Mouse (Mus musculus) hindbrain, embryonic 10.5 days (tissue): ENCODE measurements at regions not wholly inside any gene's neighbourhood (a gene's known extent, or its start where the extent isn't known, plus 50 kb on each side); places are given as distances from the start of the nearest gene placed in this dataset.

ENCODE experiments used
- DNase-seq: peaks from one replicate; pipeline ENCODE4 v3.0.0-alpha.2; 2017; ENCODE audit warnings: low spot score
- H3K27ac ChIP-seq: fragments of 300-500 bp; sonication (generic); 2 replicates; pipeline ENCODE4 v1.5.1; 2016; ENCODE audit warnings: mild to moderate bottlenecking, moderate library complexity
- H3K27me3 ChIP-seq: fragments of 300-500 bp; sonication (generic); 2 replicates; pipeline ENCODE4 v1.6.1; 2016; ENCODE audit warnings: mild to moderate bottlenecking; ENCODE audit not compliant: poor library complexity, insufficient read depth, severe bottlenecking
- H3K36me3 ChIP-seq: fragments of 300-500 bp; sonication (generic); 2 replicates; pipeline ENCODE4 v1.6.1; 2016; ENCODE audit warnings: mild to moderate bottlenecking, moderate library complexity
- H3K4me1 ChIP-seq: fragments of 300-500 bp; sonication (generic); replicated peaks from 2 replicates; pipeline ENCODE4 v1.6.1; 2016; ENCODE audit warnings: mild to moderate bottlenecking
- H3K4me3 ChIP-seq: fragments of 300-500 bp; sonication (generic); 2 replicates; pipeline ENCODE4 v1.5.1; 2016; ENCODE audit warnings: mild to moderate bottlenecking, moderate library complexity
- H3K9me3 ChIP-seq: fragments of 300-500 bp; sonication (generic); 2 replicates; pipeline ENCODE4 v1.6.1; 2016; ENCODE audit warnings: mild to moderate bottlenecking, moderate library complexity
- WGBS: fragments of 180-500 bp; shearing (Covaris S2); methylation state at CpG from one replicate; pipeline ENCODE4 v1.1.7; 2016; 5-methylcytosine and 5-hydroxymethylcytosine counted together

- Histone ChIP-seq H3K36me3 (no peaks in the 10 kb centered on the region), H3K4me1 (peaks cover 19% of the 10 kb centered on the region), H3K27me3 (peaks cover 4% of the 10 kb centered on the region; the same call in 1 of the 2 replicates), H3K4me3 (no peak overlapping the region), H3K9me3 (no peaks in the 10 kb centered on the region), H3K27ac (no peak overlapping the region)
- DNase-seq, result no peak
- 80% methylated on average over 8 of the region's 8 CpGs for WGBS
These were observed 78.7 kb upstream of the Pcdh8 start for GRCm38 (mm10) chr14:79849617-79850435.

GRCm38 (mm10) chr14:79848116-79848515 is 77.0 kb upstream of the Pcdh8 start:
- H3K27ac ChIP-seq, result no peak overlapping the region
- DNase-seq, result no peak
- WGBS, result 90% methylated on average over 4 of the region's 4 CpGs
- H3K4me1 ChIP-seq, result peaks cover 26% of the 10 kb centered on the region
- H3K36me3 ChIP-seq, result no peaks in the 10 kb centered on the region
- H3K9me3 ChIP-seq, result no peaks in the 10 kb centered on the region
- H3K27me3 ChIP-seq, result peaks cover 4% of the 10 kb centered on the region; the same call in 1 of the 2 replicates
- no peak overlapping the region for H3K4me3 ChIP-seq

DNA sequence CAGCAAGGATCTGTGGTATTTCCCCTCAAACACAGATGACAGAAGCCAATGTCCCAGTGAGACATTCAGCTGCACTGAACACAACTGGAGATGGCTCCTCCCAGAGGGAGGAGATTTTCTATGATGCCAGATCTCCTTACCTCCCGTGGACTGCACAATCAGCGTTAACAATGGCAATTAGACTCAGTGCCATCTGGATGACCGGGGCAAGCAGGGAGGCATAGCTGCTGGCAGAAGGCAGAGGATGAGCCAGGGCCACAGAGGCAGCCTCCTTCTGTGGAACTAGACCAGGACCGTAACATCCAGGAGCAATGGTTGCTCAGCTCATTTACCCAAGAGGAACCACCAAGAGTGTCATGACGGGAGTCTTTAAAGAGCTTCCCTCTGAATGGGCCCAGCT is 73.2 kb upstream of the Pcdh8 start:
- 65% methylated on average over 5 of the region's 5 CpGs for WGBS
- peaks cover 17% of the 10 kb centered on the region for H3K27me3 ChIP-seq

DNA sequence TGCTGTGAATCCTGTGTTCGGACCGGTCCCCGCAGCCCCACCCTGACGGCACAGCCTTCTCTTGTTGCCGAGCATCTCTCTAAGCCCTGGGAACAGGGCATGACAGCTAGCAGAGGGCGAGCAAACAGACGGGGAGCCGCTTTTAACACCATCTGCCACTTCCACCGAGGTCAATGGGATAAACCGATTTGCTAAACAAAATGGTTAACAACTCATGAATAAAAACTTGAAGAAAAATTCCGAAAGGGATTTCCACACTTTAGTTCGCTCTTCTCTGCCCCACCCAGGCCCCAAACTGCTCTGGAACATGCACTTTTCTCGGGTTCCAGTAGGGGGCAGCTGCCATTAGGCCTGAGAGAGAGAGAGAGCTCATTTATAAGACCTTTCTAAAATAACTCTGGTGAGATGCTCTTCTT is 72.0 kb upstream of the Pcdh8 start:
- H3K36me3 ChIP-seq, result no peaks in the 10 kb centered on the region
- H3K27ac ChIP-seq, result peak overlapping the region; percentile 81
- H3K4me1 ChIP-seq, result peaks cover 32% of the 10 kb centered on the region
- H3K9me3 ChIP-seq, result no peaks in the 10 kb centered on the region
- H3K4me3 ChIP-seq, result peak overlapping the region; percentile 30
- peaks cover 17% of the 10 kb centered on the region for H3K27me3 ChIP-seq
- 7% methylated on average over 13 of the region's 13 CpGs for WGBS
- DNase-seq, result peak; percentile 69

More for the DNA sequence above, 73.2 kb upstream of the Pcdh8 start:
- Histone ChIP-seq H3K36me3 (no peaks in the 10 kb centered on the region), H3K27ac (no peak overlapping the region), H3K9me3 (no peaks in the 10 kb centered on the region), H3K4me1 (peaks cover 25% of the 10 kb centered on the region), H3K4me3 (no peak overlapping the region)
- DNase-seq, result no peak

DNA sequence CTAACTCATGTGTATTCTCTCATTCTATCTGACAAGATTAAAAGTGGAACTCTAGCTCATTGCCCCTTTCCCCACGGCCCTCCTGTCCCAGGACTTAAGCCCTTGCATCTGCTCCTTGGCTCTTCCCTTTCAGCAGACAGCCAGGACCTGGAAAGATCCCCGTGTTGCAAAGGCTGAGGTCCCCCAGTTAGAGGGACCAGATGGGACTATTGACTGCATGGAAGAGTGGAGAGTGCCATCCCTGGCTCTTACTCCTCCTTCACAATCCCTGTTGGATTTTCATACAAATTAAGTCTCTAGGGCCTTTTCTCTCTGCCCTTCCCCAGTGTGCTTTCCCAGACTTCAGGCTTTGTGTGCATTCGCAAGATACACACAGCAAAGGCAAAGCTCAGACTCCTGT is 71.6 kb upstream of the Pcdh8 start:
- H3K36me3 ChIP-seq, result no peaks in the 10 kb centered on the region
- DNase-seq, result no peak
- H3K27ac ChIP-seq, result peak overlapping the region; percentile 81
- peaks cover 17% of the 10 kb centered on the region for H3K27me3 ChIP-seq
- peak overlapping the region; percentile 30 for H3K4me3 ChIP-seq
- 26% methylated on average over 3 of the region's 3 CpGs for WGBS
- H3K9me3 ChIP-seq, result no peaks in the 10 kb centered on the region
- peaks cover 36% of the 10 kb centered on the region for H3K4me1 ChIP-seq

DNA sequence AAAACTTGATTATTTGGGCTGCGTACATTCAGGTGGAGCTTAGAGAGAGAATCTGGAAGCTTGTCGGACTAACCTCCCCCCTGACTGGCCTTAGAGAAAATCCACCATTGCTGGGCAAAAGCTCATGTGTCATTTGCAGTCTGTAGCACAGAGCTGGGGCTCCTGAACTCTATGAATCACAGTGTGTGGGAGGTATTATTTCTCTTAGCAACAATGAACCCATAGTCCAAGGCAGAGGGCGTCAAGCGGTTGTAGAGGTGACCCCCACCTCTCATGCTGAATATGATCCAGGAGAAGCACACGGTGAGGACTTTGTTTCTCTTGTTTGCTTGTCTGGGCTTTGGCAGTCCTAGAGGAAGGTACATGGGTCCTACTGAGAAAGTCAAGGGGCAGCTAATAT is 66.0 kb upstream of the Pcdh8 start:
- Histone ChIP-seq H3K4me1 (peaks cover 31% of the 10 kb centered on the region), H3K27ac (no peak overlapping the region), H3K4me3 (no peak overlapping the region), H3K36me3 (no peaks in the 10 kb centered on the region), H3K9me3 (no peaks in the 10 kb centered on the region), H3K27me3 (peaks cover 13% of the 10 kb centered on the region)
- 49% methylated on average over 5 of the region's 5 CpGs for WGBS
- DNase-seq, result no peak

DNA sequence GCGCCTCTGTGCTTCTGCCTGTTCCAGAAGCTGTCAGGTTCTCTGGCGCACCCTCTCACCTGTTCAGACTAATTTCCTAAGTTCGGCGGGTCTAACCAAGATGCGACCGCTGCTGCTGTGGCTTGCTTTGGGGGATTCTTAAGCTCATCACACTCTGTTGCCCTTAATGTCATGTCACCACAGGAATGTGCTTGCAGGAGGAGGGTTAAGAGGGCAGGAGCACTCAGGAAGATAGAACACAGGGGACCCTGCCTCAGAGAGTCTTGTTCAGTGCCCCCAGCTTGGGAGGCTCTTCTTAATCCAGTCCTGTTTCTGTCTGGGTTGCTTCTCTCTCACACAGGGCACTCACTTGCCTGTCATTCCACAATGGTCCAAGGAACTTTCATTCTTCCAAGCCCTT is 65.1 kb upstream of the Pcdh8 start:
- H3K36me3 ChIP-seq, result no peaks in the 10 kb centered on the region
- no peak for DNase-seq
- no peaks in the 10 kb centered on the region for H3K9me3 ChIP-seq
- H3K4me3 ChIP-seq, result no peak overlapping the region
- H3K4me1 ChIP-seq, result peaks cover 31% of the 10 kb centered on the region
- H3K27ac ChIP-seq, result peak overlapping the region; percentile 50; the same call in 1 of the 2 replicates
- H3K27me3 ChIP-seq, result peaks cover 5% of the 10 kb centered on the region
- 87% methylated on average over 6 of the region's 6 CpGs for WGBS

- Histone ChIP-seq H3K9me3 (no peaks in the 10 kb centered on the region), H3K4me1 (peaks cover 13% of the 10 kb centered on the region), H3K27ac (no peak overlapping the region), H3K36me3 (no peaks in the 10 kb centered on the region), H3K27me3 (no peaks in the 10 kb centered on the region), H3K4me3 (no peak overlapping the region)
- 90% methylated on average over 11 of the region's 11 CpGs for WGBS
- no peak for DNase-seq
These were observed 53.7 kb upstream of the Pcdh8 start for GRCm38 (mm10) chr14:79824670-79825446.

DNA sequence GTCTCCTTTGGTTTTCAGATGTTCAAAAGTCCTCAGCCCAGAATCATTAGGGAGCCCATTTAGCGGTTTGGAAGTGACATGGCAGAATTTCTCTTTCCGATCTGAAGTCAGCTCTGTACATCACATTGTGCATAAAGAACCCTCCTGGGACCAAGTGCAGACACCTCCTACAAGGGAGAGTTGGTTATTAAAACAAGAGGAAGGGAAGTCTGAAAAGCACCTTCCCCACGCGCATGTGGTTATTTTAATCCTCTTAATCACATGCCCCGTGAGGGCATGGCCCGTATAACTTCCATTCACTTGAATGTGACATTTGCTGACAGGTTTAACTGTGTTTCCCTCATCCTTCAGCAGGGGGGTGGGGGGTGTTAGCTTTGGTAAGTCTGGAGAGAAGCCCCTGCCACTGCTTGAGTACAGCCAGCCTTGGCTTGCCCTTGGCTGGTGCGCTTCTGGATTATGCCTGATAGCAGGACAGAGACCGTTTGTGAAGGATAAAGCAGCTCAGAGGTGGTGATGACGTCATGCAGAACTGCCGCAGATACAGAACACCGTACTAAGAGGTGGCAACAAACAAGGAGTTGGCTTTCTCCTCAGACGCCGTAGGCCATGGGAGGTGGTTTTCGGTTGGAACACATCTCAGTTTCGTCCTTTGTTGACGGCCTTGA is 51.5 kb upstream of the Pcdh8 start:
- Histone ChIP-seq H3K27ac (no peak overlapping the region), H3K27me3 (no peaks in the 10 kb centered on the region), H3K4me3 (no peak overlapping the region), H3K36me3 (no peaks in the 10 kb centered on the region), H3K9me3 (no peaks in the 10 kb centered on the region), H3K4me1 (peaks cover 13% of the 10 kb centered on the region)
- 84% methylated on average over 16 of the region's 16 CpGs for WGBS
- DNase-seq, result no peak

- Histone ChIP-seq H3K27me3 (no peaks in the 10 kb centered on the region), H3K36me3 (no peaks in the 10 kb centered on the region), H3K27ac (no peak overlapping the region), H3K4me1 (peaks cover 13% of the 10 kb centered on the region), H3K4me3 (no peak overlapping the region), H3K9me3 (no peaks in the 10 kb centered on the region)
- no peak for DNase-seq
- 90% methylated on average over 5 of the region's 5 CpGs for WGBS
These were observed 50.9 kb upstream of the Pcdh8 start for GRCm38 (mm10) chr14:79822011-79822435.

DNA sequence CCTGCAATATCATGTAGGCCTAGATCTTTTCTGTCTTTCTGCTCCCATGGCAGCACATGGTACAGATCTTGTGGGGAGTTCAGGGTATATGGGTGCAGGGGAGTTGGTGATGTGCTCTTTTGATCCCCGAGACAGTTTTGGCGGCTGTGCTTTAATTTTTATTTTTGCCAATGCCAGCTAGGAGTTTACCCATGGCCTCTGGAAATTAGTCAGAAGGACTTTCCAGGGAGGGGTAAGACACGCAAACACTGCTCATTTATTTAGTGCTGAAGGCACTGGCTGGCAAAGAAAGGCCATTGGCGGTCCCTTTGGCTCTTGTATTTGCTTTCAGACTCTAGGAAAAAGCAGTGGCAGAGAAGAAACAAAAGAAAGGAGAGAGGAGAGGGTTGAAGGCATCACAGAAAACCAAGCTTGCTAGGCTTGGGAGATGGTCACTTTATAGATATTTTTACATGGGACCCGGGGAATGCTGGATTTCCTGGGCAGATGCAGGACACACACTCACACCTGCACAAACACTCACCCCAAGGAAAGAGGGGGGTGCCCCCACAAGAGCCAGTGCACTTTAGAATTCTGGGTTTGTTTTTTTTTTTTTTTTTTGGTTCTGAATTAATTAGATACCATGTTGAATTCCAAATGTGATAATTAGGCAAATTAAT is 50.4 kb upstream of the Pcdh8 start:
- no peaks in the 10 kb centered on the region for H3K9me3 ChIP-seq
- H3K4me1 ChIP-seq, result peaks cover 13% of the 10 kb centered on the region
- no peak overlapping the region for H3K27ac ChIP-seq
- no peak overlapping the region for H3K4me3 ChIP-seq
- H3K36me3 ChIP-seq, result no peaks in the 10 kb centered on the region
- 74% methylated on average over 5 of the region's 5 CpGs for WGBS
- H3K27me3 ChIP-seq, result no peaks in the 10 kb centered on the region
- DNase-seq, result no peak
